Mouse (Mus musculus): ENCODE results near the gene Ppp3ca. TPM values are rescaled to one million over a fixed set of nuclear protein-coding genes. Genes with fewer than 3 reads are reported as not detected.

Ppp3ca gene
- total and polyA plus RNA-seq, 2 experiments from 2014 or later: 34.6 to 39.2 TPM

- Histone ChIP-seq H3K9me3 (replicated peaks; ENCODE audit: control insufficient read depth, low read length) (no peaks in the 10 kb centered on the region), H3K4me2 (ENCODE audit: low read depth, low read length) (peak overlapping the region; percentile 88), H3K36me3 (replicated peaks; ENCODE audit: control insufficient read depth, insufficient read depth, low read length) (no peaks in the 10 kb centered on the region), H3K4me1 (ENCODE audit: control insufficient read depth, insufficient read depth) (peaks cover 33% of the 10 kb centered on the region), H3K27ac (ENCODE audit: low read depth) (peak overlapping the region; percentile 96; the same call in 1 of the 2 replicates), H3K27me3 (ENCODE audit: control insufficient read depth, insufficient read depth, low read length) (no peaks in the 10 kb centered on the region), H3K4me3 (ENCODE audit: low read depth, low read length) (peak overlapping the region; percentile 79), H3K9ac (replicated peaks; ENCODE audit: low read depth, low read length) (peak overlapping the region; percentile 75)
- WGBS: 11% methylated on average over 5 of the region's 5 CpGs
- TF ChIP-seq CTCF (IDR thresholded peaks at IDR 0.05; ENCODE audit: low read depth): no peak
- TF ChIP-seq EP300 (IDR thresholded peaks at IDR 0.05; ENCODE audit: low read depth): no peak
- ATAC-seq (ENCODE audit: insufficient read depth, low read depth): no peak
- no peak for DNase-seq (ENCODE audit: low spot score)
Measured at GRCm38 (mm10) chr3:136671940-136672278, 2.0 kb downstream of the Ppp3ca start.

GRCm38 (mm10) chr3:136672870-136673269, 2.9 kb downstream of the Ppp3ca start:
- Histone ChIP-seq H3K36me3 (replicated peaks; ENCODE audit: control insufficient read depth, insufficient read depth, low read length) (no peaks in the 10 kb centered on the region), H3K9me3 (replicated peaks; ENCODE audit: control insufficient read depth, low read length) (no peaks in the 10 kb centered on the region), H3K9ac (replicated peaks; ENCODE audit: low read depth, low read length) (no peak overlapping the region), H3K27me3 (ENCODE audit: control insufficient read depth, insufficient read depth, low read length) (no peaks in the 10 kb centered on the region), H3K4me1 (ENCODE audit: control insufficient read depth, insufficient read depth) (peaks cover 29% of the 10 kb centered on the region), H3K4me2 (ENCODE audit: low read depth, low read length) (peak overlapping the region; percentile 88; the same call in 1 of the 2 replicates), H3K27ac (ENCODE audit: low read depth) (no peak overlapping the region), H3K4me3 (ENCODE audit: low read depth, low read length) (no peak overlapping the region)
- no peak for ATAC-seq (ENCODE audit: insufficient read depth, low read depth)
- WGBS: 70% methylated on average over 3 of the region's 3 CpGs
- DNase-seq (ENCODE audit: low spot score): no peak
- no peak for TF ChIP-seq EP300 (IDR thresholded peaks at IDR 0.05; ENCODE audit: low read depth)
- no peak for TF ChIP-seq CTCF (IDR thresholded peaks at IDR 0.05; ENCODE audit: low read depth)

DNA sequence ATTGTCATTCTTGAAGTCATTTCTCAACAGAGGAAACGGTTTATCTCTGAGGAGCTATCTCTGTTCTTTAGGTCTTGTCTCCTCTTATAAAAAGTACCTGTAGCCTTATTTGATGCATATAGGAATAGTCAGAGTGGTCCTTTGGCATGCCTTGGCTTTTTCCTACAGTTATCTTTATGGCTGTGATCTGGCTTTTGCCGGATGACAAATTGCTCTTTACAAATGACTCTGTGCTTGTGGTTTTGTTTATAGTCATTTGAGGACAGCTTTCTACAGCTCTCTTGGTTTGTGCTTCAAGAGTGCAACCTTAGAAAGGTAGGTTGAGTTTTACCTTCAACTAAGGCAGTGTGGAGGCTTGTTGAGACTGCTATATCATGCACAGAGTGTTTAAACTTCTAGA, 3.4 kb downstream of the Ppp3ca start:
- Histone ChIP-seq H3K9me3 (replicated peaks; ENCODE audit: control insufficient read depth, low read length) (no peaks in the 10 kb centered on the region), H3K4me2 (ENCODE audit: low read depth, low read length) (no peak overlapping the region; the same call in 1 of the 2 replicates), H3K27me3 (ENCODE audit: control insufficient read depth, insufficient read depth, low read length) (no peaks in the 10 kb centered on the region), H3K27ac (ENCODE audit: low read depth) (no peak overlapping the region), H3K4me1 (ENCODE audit: control insufficient read depth, insufficient read depth) (peaks cover 24% of the 10 kb centered on the region), H3K9ac (replicated peaks; ENCODE audit: low read depth, low read length) (no peak overlapping the region), H3K4me3 (ENCODE audit: low read depth, low read length) (no peak overlapping the region), H3K36me3 (replicated peaks; ENCODE audit: control insufficient read depth, insufficient read depth, low read length) (no peaks in the 10 kb centered on the region)
- TF ChIP-seq CTCF (IDR thresholded peaks at IDR 0.05; ENCODE audit: low read depth) (no peak), EP300 (IDR thresholded peaks at IDR 0.05; ENCODE audit: low read depth) (no peak)
- DNase-seq (ENCODE audit: low spot score) (no peak), ATAC-seq (ENCODE audit: insufficient read depth, low read depth) (no peak)
- WGBS: 60% methylated on average over 2 of the region's 2 CpGs

DNA sequence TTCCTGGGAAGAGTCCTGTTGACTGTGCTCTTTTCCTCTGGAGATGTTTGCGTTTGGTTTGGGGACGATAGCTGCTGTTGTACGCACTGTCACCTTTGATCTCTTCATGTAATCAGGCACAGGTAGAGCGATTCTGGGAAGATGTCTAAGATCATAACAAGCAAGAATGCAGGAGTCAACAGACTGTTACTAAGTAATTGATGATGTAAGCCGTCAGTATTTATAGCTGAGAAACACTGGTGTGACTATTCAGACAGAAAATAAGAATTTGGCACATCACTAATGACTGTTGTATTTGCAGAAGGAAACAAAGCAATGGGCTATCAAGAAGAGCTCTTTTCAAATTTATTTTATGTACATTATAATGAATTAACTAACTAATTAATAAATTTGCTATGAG, 4.6 kb downstream of the Ppp3ca start:
- H3K27ac ChIP-seq (ENCODE audit: low read depth): no peak overlapping the region
- DNase-seq (ENCODE audit: low spot score): no peak
- no peak for ATAC-seq (ENCODE audit: insufficient read depth, low read depth)
- H3K9me3 ChIP-seq (replicated peaks; ENCODE audit: control insufficient read depth, low read length): no peaks in the 10 kb centered on the region
- H3K9ac ChIP-seq (replicated peaks; ENCODE audit: low read depth, low read length): no peak overlapping the region
- no peaks in the 10 kb centered on the region for H3K36me3 ChIP-seq (replicated peaks; ENCODE audit: control insufficient read depth, insufficient read depth, low read length)
- H3K4me3 ChIP-seq (ENCODE audit: low read depth, low read length): no peak overlapping the region
- WGBS: 65% methylated on average over 5 of the region's 5 CpGs
- peaks cover 15% of the 10 kb centered on the region for H3K4me1 ChIP-seq (ENCODE audit: control insufficient read depth, insufficient read depth)
- no peak for TF ChIP-seq EP300 (IDR thresholded peaks at IDR 0.05; ENCODE audit: low read depth)
- H3K4me2 ChIP-seq (ENCODE audit: low read depth, low read length): no peak overlapping the region
- no peaks in the 10 kb centered on the region for H3K27me3 ChIP-seq (ENCODE audit: control insufficient read depth, insufficient read depth, low read length)

DNA sequence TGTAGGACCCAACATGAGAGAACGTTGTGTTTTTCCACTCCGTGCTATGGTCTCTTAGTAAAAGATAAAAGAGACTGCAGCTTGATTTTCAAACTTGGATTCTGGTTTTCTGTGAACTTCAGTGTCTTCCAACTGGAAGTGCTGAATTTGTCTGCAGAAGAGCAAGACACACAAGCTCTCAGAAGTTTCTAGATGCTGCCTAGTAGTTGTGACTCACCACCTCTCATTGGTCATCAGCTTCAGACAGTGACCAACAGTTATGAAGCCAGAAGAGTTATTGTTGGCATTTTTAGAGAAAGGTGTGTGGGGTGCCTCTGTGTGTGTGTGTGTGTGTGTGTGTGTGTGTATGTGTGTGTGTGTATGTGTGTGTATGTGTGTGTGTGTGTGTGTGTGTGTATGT, 7.1 kb downstream of the Ppp3ca start:
- H3K27me3 ChIP-seq (ENCODE audit: control insufficient read depth, insufficient read depth, low read length): no peaks in the 10 kb centered on the region
- 77% methylated on average over 2 of the region's 2 CpGs for WGBS
- no peaks in the 10 kb centered on the region for H3K9me3 ChIP-seq (replicated peaks; ENCODE audit: control insufficient read depth, low read length)
- TF ChIP-seq CTCF (IDR thresholded peaks at IDR 0.05; ENCODE audit: low read depth) (no peak), EP300 (IDR thresholded peaks at IDR 0.05; ENCODE audit: low read depth) (no peak)
- no peak overlapping the region for H3K4me2 ChIP-seq (ENCODE audit: low read depth, low read length)
- no peak for DNase-seq (ENCODE audit: low spot score)
- H3K36me3 ChIP-seq (replicated peaks; ENCODE audit: control insufficient read depth, insufficient read depth, low read length): no peaks in the 10 kb centered on the region
- H3K4me3 ChIP-seq (ENCODE audit: low read depth, low read length): no peak overlapping the region
- peaks cover 20% of the 10 kb centered on the region for H3K4me1 ChIP-seq (ENCODE audit: control insufficient read depth, insufficient read depth)
- no peak overlapping the region for H3K27ac ChIP-seq (ENCODE audit: low read depth)
- no peak for ATAC-seq (ENCODE audit: insufficient read depth, low read depth)
- H3K9ac ChIP-seq (replicated peaks; ENCODE audit: low read depth, low read length): no peak overlapping the region

- Histone ChIP-seq H3K4me1 (ENCODE audit: control insufficient read depth, insufficient read depth) (peaks cover 13% of the 10 kb centered on the region), H3K36me3 (replicated peaks; ENCODE audit: control insufficient read depth, insufficient read depth, low read length) (no peaks in the 10 kb centered on the region), H3K9me3 (replicated peaks; ENCODE audit: control insufficient read depth, low read length) (no peaks in the 10 kb centered on the region), H3K4me2 (ENCODE audit: low read depth, low read length) (no peak overlapping the region), H3K27me3 (ENCODE audit: control insufficient read depth, insufficient read depth, low read length) (no peaks in the 10 kb centered on the region), H3K9ac (replicated peaks; ENCODE audit: low read depth, low read length) (no peak overlapping the region), H3K4me3 (ENCODE audit: low read depth, low read length) (no peak overlapping the region), H3K27ac (ENCODE audit: low read depth) (no peak overlapping the region)
- TF ChIP-seq CTCF (IDR thresholded peaks at IDR 0.05; ENCODE audit: low read depth) (no peak), EP300 (IDR thresholded peaks at IDR 0.05; ENCODE audit: low read depth) (no peak)
- DNase-seq (ENCODE audit: low spot score): no peak
- 55% methylated on average over 8 of the region's 8 CpGs for WGBS
- no peak for ATAC-seq (ENCODE audit: insufficient read depth, low read depth)
Measured at GRCm38 (mm10) chr3:136678386-136678785, 8.5 kb downstream of the Ppp3ca start.

Data from heart, postnatal 0 days (tissue).